Mouse (Mus musculus) mesoderm, embryonic 11.5 days (tissue): Measurements from ENCODE around the gene BC107364.
"Not testable (repeated sequence)": the region's sequence is repeated elsewhere in the genome, so short reads cannot be mapped to it uniquely, and the experiment has no call there.

Experiments used
- DNase-seq: peaks from one replicate; pipeline ENCODE4 v3.0.0-alpha.2; 2012; ENCODE audit warnings: low read depth, low spot score

Gene BC107364

GRCm38 (mm10) chr3:96486064-96486827 lies 34.1 kb upstream of the BC107364 start:
- not testable (repeated sequence) for DNase-seq

DNA sequence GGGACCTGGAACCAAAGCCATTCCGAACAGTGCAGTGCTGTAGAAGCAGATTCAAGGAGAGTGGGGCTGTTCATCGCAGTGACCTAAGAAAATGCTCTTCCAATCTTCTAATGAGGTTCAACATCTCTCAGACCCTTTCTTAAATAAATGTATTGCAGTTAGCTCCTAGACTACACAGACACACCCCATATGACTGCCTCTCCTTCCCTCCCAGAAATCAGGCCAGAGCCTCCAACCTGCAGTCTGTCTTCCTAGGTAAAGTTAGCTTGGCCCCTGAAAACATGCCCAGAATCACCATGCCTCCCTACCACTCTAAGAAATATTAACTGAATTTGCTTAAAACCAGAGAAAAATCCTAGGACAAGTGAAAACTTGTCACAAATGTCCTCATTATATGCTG lies 33.3 kb upstream of the BC107364 start:
- no peak for DNase-seq

DNA sequence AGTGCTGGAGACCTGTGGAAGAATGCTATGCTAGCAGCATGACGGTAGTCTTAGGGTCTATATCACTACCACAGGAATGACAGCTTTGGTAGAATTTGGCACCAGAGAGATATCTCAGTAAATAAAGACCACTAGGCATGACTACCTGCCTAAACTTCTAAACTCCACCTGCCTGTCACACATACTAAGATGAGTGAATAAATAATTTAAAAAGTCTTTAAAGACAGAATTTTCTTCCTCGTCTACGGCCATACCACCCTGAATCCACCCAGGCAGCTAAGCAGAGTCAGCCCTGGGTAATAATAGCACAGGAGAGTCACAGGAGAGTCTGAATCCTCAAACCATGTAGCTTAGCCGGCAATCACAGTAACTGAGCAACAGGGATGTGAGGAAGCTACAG lies 32.8 kb upstream of the BC107364 start:
- no peak for DNase-seq

DNA sequence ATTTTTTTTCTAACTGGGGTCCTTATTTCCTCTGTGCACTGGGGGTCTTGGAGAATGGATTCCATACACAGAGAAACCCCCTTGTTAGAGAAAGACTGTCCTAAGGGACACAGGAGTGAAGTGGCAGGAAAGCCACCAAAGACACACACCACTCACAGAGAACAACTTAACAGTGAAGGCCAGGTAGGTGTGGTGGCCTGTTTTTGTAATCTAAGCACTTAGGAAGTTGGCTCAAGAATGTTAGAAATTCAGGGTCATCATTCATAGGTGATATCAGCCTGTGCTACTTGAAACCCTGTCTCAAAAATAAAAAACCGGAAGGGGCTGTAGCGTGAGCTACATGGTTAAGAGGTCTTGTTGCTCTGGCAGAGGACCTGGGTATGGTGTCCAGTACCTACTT lies 31.8 kb upstream of the BC107364 start:
- DNase-seq = no peak

GRCm38 (mm10) chr3:96483044-96483443 lies 30.9 kb upstream of the BC107364 start:
- not testable (repeated sequence) for DNase-seq

DNA sequence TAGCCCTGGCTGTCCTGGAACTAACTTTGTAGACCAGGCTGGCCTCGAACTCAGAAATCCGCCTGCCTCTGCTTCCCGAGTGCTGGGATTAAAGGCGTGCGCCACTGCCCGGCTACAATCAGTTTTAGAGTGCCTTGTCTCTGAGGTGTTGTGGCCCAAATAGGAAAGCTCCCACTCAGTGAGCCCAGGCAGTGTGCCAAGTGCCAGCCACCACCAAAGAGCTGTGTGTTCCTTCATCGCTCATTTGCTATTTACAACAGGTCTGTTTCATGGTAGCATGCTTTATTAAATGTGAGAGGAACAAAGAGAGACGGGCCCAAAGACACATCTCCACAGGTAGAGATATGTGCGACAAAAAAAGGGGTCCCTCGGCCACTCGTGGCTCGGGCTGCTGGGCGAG lies 30.3 kb upstream of the BC107364 start:
- DNase-seq = no peak

DNA sequence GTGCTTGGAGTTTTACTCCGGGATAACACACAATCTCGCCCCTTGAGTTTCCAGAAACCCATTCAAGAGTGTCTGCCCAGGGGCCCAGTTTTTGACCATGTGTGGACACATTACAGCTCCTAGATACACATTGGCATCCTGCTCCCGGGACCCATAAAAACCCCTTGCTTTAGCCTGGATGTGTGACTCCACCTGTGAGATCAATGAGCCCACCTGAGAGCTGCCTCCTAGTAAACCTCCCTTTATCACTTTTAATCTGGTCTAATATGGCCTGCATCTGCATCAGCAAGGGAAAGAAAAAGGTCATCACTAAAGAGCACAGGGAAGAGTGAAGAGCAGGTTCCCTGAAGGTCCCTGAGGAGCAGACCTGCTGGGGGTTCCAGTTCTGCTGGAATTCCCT lies 29.8 kb upstream of the BC107364 start:
- no peak for DNase-seq

DNA sequence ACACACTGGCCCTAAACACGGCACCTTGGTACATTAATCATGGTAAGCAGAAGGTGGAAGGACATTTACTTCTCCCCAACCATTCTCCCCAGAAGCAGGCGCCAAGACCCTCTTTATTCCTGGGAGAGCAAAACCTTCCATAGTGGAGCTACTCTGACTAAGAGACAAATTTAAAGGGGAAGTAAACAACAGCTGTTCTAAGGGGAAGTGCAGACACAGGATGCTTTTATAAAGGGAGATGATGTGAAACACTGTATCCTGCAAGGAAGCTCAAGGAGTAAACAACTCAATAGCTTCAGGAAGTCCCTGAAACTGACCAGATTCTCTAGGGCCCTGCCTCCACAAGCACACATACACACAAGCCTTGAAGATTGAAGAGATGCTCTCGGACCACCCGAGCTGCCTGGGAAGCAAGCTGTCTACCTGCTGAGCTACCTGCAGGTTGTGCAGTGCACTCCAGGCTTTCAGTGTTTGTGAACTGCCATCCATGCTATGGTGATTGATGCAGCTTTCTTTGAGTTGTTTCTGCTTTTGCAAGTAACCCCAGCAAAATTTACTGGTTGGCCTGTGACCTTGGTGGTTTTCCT lies 28.7 kb upstream of the BC107364 start:
- no peak for DNase-seq

DNA sequence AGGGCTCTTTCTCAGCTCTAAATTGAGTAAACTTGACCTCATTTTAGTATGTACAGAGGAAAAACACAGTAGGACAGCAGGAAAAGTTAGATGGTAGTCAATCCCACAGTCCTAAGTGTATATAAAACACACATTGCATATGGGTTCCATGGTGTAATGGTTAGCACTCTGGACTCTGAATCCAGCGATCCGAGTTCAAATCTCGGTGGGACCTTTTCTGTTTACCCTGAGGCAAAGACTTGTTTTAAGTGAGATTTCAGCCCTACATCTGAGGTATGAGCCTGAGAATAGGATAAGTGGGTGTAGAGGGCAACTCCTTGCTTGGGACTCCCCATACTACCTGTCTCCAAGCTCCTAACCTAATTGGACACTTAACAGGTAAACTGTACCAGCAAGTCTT lies 27.1 kb upstream of the BC107364 start:
- peak; percentile 53 for DNase-seq

DNA sequence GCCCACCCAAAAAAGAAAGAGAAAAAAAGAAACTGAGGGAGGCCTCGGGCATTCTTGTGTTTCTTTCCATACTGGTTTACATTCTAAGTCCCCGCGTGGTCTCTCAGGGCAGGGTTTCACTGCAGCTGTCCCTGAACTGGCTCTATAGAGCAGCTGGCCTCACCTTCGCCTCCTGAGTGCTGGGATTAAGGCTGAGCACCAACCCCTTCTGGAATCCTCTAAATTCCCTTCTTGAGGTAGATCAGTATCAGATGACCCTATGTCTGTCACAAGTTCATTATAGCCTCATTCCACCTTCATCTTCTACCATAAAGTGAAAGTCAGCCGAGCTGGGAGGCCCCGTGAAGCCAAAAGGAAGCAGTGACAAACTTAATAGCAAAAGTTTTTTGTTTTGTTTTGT lies 25.5 kb upstream of the BC107364 start:
- DNase-seq = no peak

DNA sequence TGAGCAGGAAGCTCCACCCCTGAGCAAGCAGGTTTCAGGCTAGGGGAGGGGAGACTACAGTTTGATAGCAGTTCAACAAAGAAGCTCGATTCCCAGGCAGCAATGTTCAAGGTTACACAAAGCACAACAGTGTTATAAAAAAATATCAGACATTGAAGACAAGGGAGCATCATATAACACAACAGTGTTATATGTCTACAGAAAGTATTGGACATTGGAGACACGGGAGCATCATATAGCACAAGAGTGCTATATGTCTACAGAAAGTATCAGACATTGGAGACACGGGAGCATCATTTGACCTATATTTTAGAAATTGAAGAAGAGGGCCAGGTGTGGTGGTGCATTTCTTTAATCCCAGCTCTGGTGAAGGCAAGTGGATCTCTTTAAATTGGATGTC lies 25.0 kb upstream of the BC107364 start:
- DNase-seq = no peak

DNA sequence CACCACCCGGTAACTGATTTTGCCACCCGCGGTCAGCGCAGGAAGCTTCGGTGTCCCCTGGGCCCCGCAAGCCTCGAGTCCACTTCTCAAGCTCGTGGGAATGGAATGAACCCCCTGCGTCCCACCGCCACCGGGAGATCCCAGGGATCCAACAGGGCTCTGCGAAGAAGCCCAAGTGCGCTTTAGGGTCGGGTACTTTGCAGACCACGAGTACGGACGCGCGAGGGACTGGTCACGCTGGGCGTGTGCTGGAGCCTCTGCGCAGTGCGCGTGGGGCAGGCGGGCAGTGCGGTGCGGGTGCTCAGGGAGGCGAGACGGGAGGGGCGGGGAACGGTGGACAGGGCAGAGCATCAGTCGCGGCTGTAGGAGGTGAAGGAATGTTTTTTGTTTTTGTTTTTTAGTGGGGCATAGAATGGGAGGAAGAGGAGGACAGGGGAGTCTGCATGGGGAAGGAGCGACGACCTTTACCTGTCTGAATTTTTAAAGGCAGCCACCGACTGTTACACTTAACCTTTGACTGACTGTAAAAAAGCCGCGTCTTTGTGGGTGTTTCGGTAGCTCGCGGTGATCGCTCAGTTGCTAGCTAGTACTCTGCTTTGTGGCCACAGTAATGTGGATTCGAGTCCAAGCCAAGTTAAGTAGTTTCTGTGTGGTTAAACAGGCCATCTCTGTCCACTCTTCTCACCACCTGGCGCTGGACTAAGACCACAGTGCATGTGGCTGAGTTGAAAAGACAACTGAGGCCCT lies 23.0 kb upstream of the BC107364 start:
- no peak for DNase-seq

DNA sequence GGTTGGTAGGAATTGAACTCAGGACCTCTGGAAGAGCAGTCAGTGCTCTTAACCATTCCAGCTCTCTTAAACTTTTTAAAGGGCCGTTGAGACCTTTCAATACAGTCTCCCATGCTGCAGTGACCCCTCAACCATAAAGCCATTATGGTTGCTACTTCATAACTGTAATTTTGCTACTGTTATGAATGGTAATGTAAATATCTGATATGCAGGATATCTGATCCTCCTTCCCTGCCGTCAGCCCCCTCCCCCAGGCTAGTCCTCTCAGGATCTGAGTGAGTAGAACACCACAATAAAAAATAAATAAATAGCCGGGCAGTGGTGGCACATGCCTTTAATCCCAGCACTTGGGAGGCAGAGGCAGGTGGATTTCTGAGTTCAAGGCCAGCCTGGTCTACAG lies 21.4 kb upstream of the BC107364 start:
- DNase-seq = not testable (repeated sequence)

- DNase-seq = no peak
These were observed 20.0 kb upstream of the BC107364 start for GRCm38 (mm10) chr3:96472066-96472465.

- no peak for DNase-seq
These were observed 17.5 kb upstream of the BC107364 start for GRCm38 (mm10) chr3:96469626-96470025.

DNA sequence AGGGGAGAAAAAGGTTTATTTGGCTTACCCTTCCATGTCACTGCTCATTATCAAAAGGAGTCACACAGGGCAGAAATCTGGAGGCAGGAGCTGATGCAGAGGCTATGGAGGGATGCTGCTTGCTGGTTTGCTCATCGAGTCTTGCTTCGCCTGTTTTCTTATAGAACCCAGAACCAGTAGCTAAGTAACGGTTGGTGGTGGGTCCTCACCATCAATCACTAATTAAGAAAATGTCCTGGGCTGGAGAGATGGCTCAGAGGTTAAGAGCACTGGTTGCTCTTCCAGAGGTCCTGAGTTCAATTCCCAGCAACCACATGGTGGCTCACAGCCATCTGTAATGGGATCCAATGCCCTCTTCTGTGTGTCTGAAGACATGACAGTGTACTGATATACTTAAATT lies 16.2 kb upstream of the BC107364 start:
- DNase-seq = not testable (repeated sequence)

GRCm38 (mm10) chr3:96467641-96468040 lies 15.5 kb upstream of the BC107364 start:
- DNase-seq = no peak

GRCm38 (mm10) chr3:96463891-96464290 lies 11.8 kb upstream of the BC107364 start:
- peak; percentile 69 for DNase-seq

- not testable (repeated sequence) for DNase-seq
These were observed 8.4 kb upstream of the BC107364 start for GRCm38 (mm10) chr3:96460568-96460870.

- DNase-seq = not testable (repeated sequence)
These were observed 7.9 kb upstream of the BC107364 start for GRCm38 (mm10) chr3:96459757-96460567.

GRCm38 (mm10) chr3:96458886-96459439 lies 6.9 kb upstream of the BC107364 start:
- DNase-seq = not testable (repeated sequence)

GRCm38 (mm10) chr3:96458008-96458407 lies 5.9 kb upstream of the BC107364 start:
- DNase-seq = not testable (repeated sequence)
